Mouse (Mus musculus) CH12.LX (cell line): ENCODE measurements around the gene Prr12.

Experiments used
- CHD2 ChIP-seq: IDR thresholded peaks from 2 replicates; pipeline ENCODE4 v1.6.1; 2011; ENCODE audit warnings: low read length, improper control_type of control experiment
- CTCF ChIP-seq, 2 experiments: IDR thresholded peaks in 1 of 2; conservative IDR thresholded peaks in 1 of 2; 2 replicates each; pipeline ENCODE4 v1.5.1; 2011 to 2012; ENCODE audit warnings: low read depth in 2 of 2, low read length in 2 of 2, improper control_type of control experiment in 1 of 2, inconsistent platforms in 1 of 2, mild to moderate bottlenecking in 1 of 2, moderate library complexity in 1 of 2
- EP300 ChIP-seq: IDR thresholded peaks from 2 replicates; pipeline ENCODE4 v1.6.1; 2011; ENCODE audit warnings: low read length, improper control_type of control experiment
- GABPA ChIP-seq: IDR thresholded peaks from 2 replicates; pipeline ENCODE4 v1.6.1; 2012; ENCODE audit warnings: low read depth, low read length, improper control_type of control experiment, inconsistent platforms; ENCODE audit not compliant: insufficient replicate concordance
- POLR2A ChIP-seq: IDR thresholded peaks from 2 replicates; pipeline ENCODE4 v1.6.1; 2011; ENCODE audit warnings: low read depth, mild to moderate bottlenecking, improper control_type of control experiment, low read length
- USF1 ChIP-seq: IDR thresholded peaks from 2 replicates; pipeline ENCODE4 v1.6.1; 2014; ENCODE audit warnings: low read depth, mild to moderate bottlenecking, inconsistent platforms, low read length, improper control_type of control experiment
- ZMIZ1 ChIP-seq: IDR thresholded peaks from 2 replicates; pipeline ENCODE4 v1.6.1; 2012; ENCODE audit warnings: low read depth, mild to moderate bottlenecking, inconsistent platforms, low read length, improper control_type of control experiment

DNA sequence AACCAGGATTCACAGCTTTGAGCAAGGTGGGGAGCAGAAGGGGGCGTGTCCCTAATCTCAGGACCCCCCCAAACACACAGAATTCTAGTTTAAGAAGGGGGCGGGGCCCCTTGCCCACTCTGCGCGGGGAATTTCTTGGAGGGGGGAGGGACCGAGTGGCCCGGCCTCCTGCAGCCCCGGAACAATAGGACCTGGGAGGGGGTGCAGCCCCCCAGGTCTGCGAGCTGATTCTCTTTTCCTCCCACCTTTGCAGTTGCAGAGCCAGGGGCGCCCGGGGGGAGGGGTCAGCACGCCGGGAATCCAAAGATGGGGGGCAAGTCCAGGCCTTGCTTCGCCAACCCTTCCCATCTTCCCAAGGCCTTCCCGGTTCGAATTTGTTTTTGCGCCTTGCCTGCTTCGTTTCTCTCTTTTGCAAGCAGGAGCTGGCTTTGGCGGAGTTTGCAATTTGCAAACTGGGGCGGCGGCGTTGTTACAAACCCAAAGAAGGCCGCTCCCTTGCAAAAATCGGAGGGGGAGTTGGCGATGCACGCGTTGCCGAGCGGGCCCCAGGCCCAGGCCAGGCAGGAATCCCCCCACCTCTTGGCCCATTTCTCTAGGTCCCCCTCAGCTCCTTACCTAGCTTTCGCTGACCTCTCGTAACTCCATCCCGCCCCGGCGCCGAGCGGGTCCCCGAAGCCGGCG, 360 bp downstream of the Prr12 start:
- TF ChIP-seq CHD2 (no peak), CTCF (conservative IDR thresholded peaks at IDR 0.05 in 1 of 2, IDR thresholded peaks at IDR 0.05 in 1 of 2; ENCODE audit: low read depth in 2 of 2, low read length in 2 of 2) (no peak), USF1 (no peak), ZMIZ1 (no peak), GABPA (no peak), POLR2A (no peak), EP300 (no peak)
